Mouse (Mus musculus) liver, embryonic 15.5 days (tissue): ENCODE measurements around the gene Hnrnpk. TPM values are rescaled to one million over a fixed set of nuclear protein-coding genes. Genes with fewer than 3 reads are reported as not detected.
"Not testable (repeated sequence)": the region's sequence is repeated elsewhere in the genome, so short reads cannot be mapped to it uniquely, and the experiment has no call there.

Experiments used
- ATAC-seq: fragments of 200-750 bp; cut with Nextera tagmentation; 2 replicates; pipeline ENCODE4 v1.8.0; 2017; ENCODE audit warnings: moderate number of reproducible peaks, mild to moderate bottlenecking, moderate library complexity; ENCODE audit not compliant: insufficient read depth
- H3K27ac ChIP-seq: fragments of 300-500 bp; sonication (generic); replicated peaks from 2 replicates; pipeline ENCODE4 v1.5.1; 2015; ENCODE audit warnings: mild to moderate bottlenecking, inconsistent platforms
- H3K27me3 ChIP-seq: fragments of 300-500 bp; sonication (generic); 2 replicates; pipeline ENCODE4 v1.6.1; 2015; ENCODE audit warnings: mild to moderate bottlenecking, inconsistent platforms
- H3K36me3 ChIP-seq: fragments of 300-500 bp; sonication (generic); replicated peaks from 2 replicates; pipeline ENCODE4 v1.6.1; 2015; ENCODE audit warnings: moderate library complexity, mild to moderate bottlenecking, inconsistent platforms
- H3K4me1 ChIP-seq: fragments of 300-500 bp; sonication (generic); replicated peaks from 2 replicates; pipeline ENCODE4 v1.6.1; 2015; ENCODE audit warnings: inconsistent platforms
- H3K4me2 ChIP-seq: fragments of 300-500 bp; sonication (generic); 2 replicates; pipeline ENCODE4 v1.6.1; 2015; ENCODE audit warnings: moderate library complexity, mild to moderate bottlenecking, inconsistent platforms
- H3K4me3 ChIP-seq: fragments of 300-500 bp; sonication (generic); replicated peaks from 2 replicates; pipeline ENCODE4 v1.5.1; 2015; ENCODE audit warnings: mild to moderate bottlenecking, inconsistent platforms
- H3K9ac ChIP-seq: fragments of 300-500 bp; sonication (generic); 2 replicates; pipeline ENCODE4 v1.6.1; 2015; ENCODE audit warnings: moderate library complexity, mild to moderate bottlenecking, inconsistent platforms
- H3K9me3 ChIP-seq: fragments of 300-500 bp; sonication (generic); replicated peaks from 2 replicates; pipeline ENCODE4 v1.6.1; 2016; ENCODE audit warnings: inconsistent platforms
- WGBS: fragments of 180-500 bp; shearing (Covaris S2); methylation state at CpG from one replicate; pipeline ENCODE4 v1.1.7; 2015; ENCODE audit warnings: mixed read lengths; ENCODE audit not compliant: insufficient replicate concordance; 5-methylcytosine and 5-hydroxymethylcytosine counted together
- microRNA counts: library from miRNA; unstranded; fragments of <30 nt; microRNA quantifications from one replicate; lab custom pipeline; 2016
- microRNA-seq: library from miRNA; unstranded; fragments of <30 nt; microRNA quantifications from one replicate; pipeline ENCODE4, GENCODE M21; 2016
- polyA plus RNA-seq: library from polyadenylated mRNA; unstranded; fragments of >200 nt; fragmentation: Nextera tagmentation; extraction: Ambion mirVana; gene quantifications from 2 replicates; pipeline ENCODE4 v1.2.1, GENCODE M21; 2015

Hnrnpk gene
- polyA plus RNA-seq, 1 experiment from 2014 or later, result 561 TPM

GRCm38 (mm10) chr13:58366373-58366772 is 36.8 kb downstream of the Hnrnpk start:
- H3K4me3 ChIP-seq, result no peak overlapping the region
- H3K27ac ChIP-seq, result no peak overlapping the region
- no peaks in the 10 kb centered on the region for H3K4me1 ChIP-seq
- no peaks in the 10 kb centered on the region for H3K27me3 ChIP-seq
- no peaks in the 10 kb centered on the region for H3K9me3 ChIP-seq
- no peak overlapping the region for H3K9ac ChIP-seq
- no peak overlapping the region for H3K4me2 ChIP-seq
- no peak for ATAC-seq
- 58% methylated on average over 3 of the region's 3 CpGs for WGBS
- H3K36me3 ChIP-seq, result no peaks in the 10 kb centered on the region

- H3K27ac ChIP-seq, result not testable (repeated sequence)
These were observed 38.0 kb downstream of the Hnrnpk start for GRCm38 (mm10) chr13:58365179-58365578.

GRCm38 (mm10) chr13:58364353-58365175 is 38.6 kb downstream of the Hnrnpk start:
- no peak for ATAC-seq
- Histone ChIP-seq H3K9ac (no peak overlapping the region), H3K27me3 (no peaks in the 10 kb centered on the region), H3K4me2 (no peak overlapping the region), H3K27ac (no peak overlapping the region), H3K4me1 (no peaks in the 10 kb centered on the region), H3K36me3 (no peaks in the 10 kb centered on the region), H3K4me3 (no peak overlapping the region), H3K9me3 (no peaks in the 10 kb centered on the region)
- 49% methylated on average over 8 of the region's 8 CpGs for WGBS

More at GRCm38 (mm10) chr13:58365179-58365578, 38.0 kb downstream of the Hnrnpk start:
- not testable (repeated sequence) for H3K36me3 ChIP-seq, H3K4me2 ChIP-seq, H3K9ac ChIP-seq, H3K4me1 ChIP-seq, H3K9me3 ChIP-seq, H3K4me3 ChIP-seq, H3K27me3 ChIP-seq, ATAC-seq
- 68% methylated on average over 8 of the region's 8 CpGs for WGBS

DNA sequence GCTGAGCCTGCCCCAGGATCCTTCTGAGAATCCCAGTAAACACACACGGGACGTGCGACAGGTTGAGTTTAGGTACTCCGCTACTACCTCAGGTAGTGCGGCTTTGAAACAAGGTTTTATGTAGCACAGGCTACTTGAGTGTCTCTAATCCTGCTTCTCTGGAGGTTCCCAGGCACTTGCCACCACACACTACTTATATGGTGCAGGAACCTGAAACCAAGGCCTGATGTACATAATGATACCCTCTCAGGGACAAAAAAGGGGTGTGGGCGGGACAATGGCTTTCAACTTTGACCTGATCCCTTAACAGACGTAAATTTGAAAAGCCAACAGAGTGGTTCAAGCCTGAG is 43.9 kb downstream of the Hnrnpk start:
- Histone ChIP-seq H3K9ac (peak overlapping the region; percentile 43; the same call in 1 of the 2 replicates), H3K9me3 (no peaks in the 10 kb centered on the region), H3K4me1 (peaks cover 11% of the 10 kb centered on the region), H3K27ac (peak overlapping the region; percentile 39), H3K36me3 (no peaks in the 10 kb centered on the region), H3K4me2 (peak overlapping the region; percentile 97), H3K4me3 (peak overlapping the region; percentile 64), H3K27me3 (peaks cover 24% of the 10 kb centered on the region)
- ATAC-seq, result peak; percentile 56
- 6% methylated on average over 7 of the region's 7 CpGs for WGBS

DNA sequence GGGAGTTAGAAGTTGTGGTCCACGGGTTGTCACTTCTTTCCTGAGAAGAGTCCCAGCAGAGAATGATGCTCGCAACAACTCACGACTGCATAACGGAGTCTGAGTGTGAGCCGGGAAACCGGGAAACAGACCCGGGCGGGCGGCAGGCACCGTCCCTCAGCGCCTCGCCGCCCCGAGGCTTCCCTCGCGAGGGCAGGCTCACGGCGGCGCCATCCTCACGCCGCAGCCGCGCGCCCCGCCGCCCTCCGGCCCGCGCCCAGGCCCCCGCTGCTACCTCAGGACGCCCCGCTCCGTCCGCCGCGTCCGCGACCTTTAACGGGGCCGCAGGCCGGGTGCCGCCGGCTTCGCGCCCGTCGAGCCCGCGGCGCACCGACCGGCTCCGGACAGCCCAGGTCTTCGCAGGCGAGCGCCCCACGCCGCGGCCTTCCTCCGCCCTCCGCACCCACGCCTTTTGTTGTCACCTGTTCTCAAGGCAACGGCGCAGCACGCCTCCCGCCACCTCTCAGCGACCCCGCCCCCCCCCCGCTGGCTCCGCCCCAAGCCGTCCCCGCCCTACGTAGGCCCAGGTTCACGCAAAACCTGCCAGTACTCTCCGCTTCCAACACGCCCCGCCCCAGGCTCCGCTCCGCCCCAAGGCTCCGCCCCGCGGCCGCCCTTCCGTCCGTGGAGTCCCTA is 44.4 kb downstream of the Hnrnpk start, which contains the start of gene Kif27:
Kif27 (minus strand) TSS at position 494 of the 675 bp plus-strand sequence.
- ATAC-seq, result peak; percentile 98

DNA sequence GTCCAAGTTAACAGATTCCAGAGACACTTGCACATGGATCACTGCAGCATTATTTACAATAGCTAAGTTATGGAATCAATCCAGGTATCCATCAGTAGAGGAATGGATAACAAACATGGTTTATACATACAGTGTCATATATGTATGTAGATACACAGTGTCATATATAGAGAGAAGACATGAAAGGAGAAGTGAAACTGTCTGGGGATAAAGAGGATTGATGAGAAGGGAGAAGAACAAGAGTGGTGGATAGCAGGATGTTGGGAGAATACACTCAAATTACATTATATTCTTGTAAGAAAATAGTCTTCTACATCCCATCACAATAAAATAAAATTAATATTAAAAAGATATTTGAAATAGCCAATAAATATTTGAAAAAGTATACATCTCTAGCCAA is 50.1 kb downstream of the Hnrnpk start:
- no peaks in the 10 kb centered on the region for H3K36me3 ChIP-seq
- no peak overlapping the region for H3K27ac ChIP-seq
- no peak overlapping the region for H3K4me3 ChIP-seq
- H3K9me3 ChIP-seq, result no peaks in the 10 kb centered on the region
- ATAC-seq, result no peak
- H3K27me3 ChIP-seq, result peaks cover 16% of the 10 kb centered on the region
- no peak overlapping the region for H3K4me2 ChIP-seq
- no peaks in the 10 kb centered on the region for H3K4me1 ChIP-seq
- no peak overlapping the region for H3K9ac ChIP-seq

More for the DNA sequence above, 44.4 kb downstream of the Hnrnpk start, which contains the start of gene Kif27:
- peak within 1 kb of the TSS; percentile 97 for H3K4me2 ChIP-seq
- H3K9ac ChIP-seq, result peak within 1 kb of the TSS; percentile 48
- WGBS, result 1% methylated on average over 79 of the region's 85 CpGs
- H3K4me3 ChIP-seq, result peak within 1 kb of the TSS; percentile 64
- no peaks in the 10 kb centered on the region for H3K9me3 ChIP-seq
- peaks cover 24% of the 10 kb centered on the region for H3K27me3 ChIP-seq
- peaks cover 11% of the 10 kb centered on the region for H3K4me1 ChIP-seq
- H3K36me3 ChIP-seq, result no peaks in the 10 kb centered on the region
- peak within 1 kb of the TSS; percentile 39 for H3K27ac ChIP-seq

DNA sequence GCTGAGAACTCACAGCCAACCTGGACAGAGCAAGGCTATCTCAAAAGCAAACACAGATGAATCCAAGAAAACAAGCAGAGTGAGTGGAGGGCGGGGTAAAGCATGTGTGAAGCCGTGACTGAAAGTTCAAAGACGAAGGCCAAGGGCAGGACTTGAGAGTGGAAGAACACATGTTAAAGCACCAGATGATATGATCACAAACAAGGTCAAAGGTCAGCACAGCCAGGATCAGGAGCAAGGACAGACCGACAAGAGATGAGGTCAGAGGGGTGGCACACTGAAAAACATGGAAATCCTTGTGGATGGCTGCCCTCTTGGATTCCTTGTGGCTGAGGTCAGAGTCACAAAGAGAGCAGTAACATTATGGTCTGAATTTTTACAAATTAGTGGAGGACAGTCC is 52.5 kb downstream of the Hnrnpk start:
- H3K4me3 ChIP-seq, result no peak overlapping the region
- H3K27ac ChIP-seq, result no peak overlapping the region
- no peak for ATAC-seq
- no peaks in the 10 kb centered on the region for H3K4me1 ChIP-seq
- no peaks in the 10 kb centered on the region for H3K9me3 ChIP-seq
- H3K36me3 ChIP-seq, result no peaks in the 10 kb centered on the region
- no peaks in the 10 kb centered on the region for H3K27me3 ChIP-seq
- no peak overlapping the region for H3K9ac ChIP-seq
- H3K4me2 ChIP-seq, result no peak overlapping the region
- 51% methylated on average over 4 of the region's 4 CpGs for WGBS

- WGBS, result 74% methylated on average over 9 of the region's 9 CpGs
These were observed 58.6 kb downstream of the Hnrnpk start for GRCm38 (mm10) chr13:58344505-58344904.

More at GRCm38 (mm10) chr13:58344505-58344904, 58.6 kb downstream of the Hnrnpk start:
- H3K4me2 ChIP-seq, result no peak overlapping the region
- no peak for ATAC-seq
- H3K9me3 ChIP-seq, result no peaks in the 10 kb centered on the region
- H3K27me3 ChIP-seq, result peaks cover 4% of the 10 kb centered on the region; the same call in 1 of the 2 replicates
- H3K36me3 ChIP-seq, result no peaks in the 10 kb centered on the region
- no peaks in the 10 kb centered on the region for H3K4me1 ChIP-seq
- H3K27ac ChIP-seq, result no peak overlapping the region
- no peak overlapping the region for H3K9ac ChIP-seq
- no peak overlapping the region for H3K4me3 ChIP-seq

MicroRNAs within 50 kb of the gene (microRNA counts, 519-probe panel; counts per million panel counts)
- microRNA mmu-miR-7a (lab: Ali Mortazavi, UCI), result 3,254 counts per million, percentile 65 among the panel's probes with 10 or more counts

Small RNAs within 50 kb of the gene (microRNA-seq; reads per million reads assigned to microRNA genes)
- 287 reads per million, percentile 64 among the genes with 10 or more reads in this experiment for gene Mir7-1

Other genes starting within 250 kb of the Hnrnpk start
- gene Idnk, start 245.7 kb downstream of the Hnrnpk start, polyA plus RNA-seq, result 17.2 and 18.8 TPM in 2 replicates
- gene Ubqln1, start 187.7 kb downstream of the Hnrnpk start, polyA plus RNA-seq, result 42.4 and 45.2 TPM in 2 replicates
- gene Gkap1, start 127.6 kb downstream of the Hnrnpk start, polyA plus RNA-seq, result 4.7 and 5.9 TPM in 2 replicates
- 0.12 and 0.14 TPM in 2 replicates for gene Kif27, start 44.2 kb downstream of the Hnrnpk start, polyA plus RNA-seq
- 17.5 and 18.5 TPM in 2 replicates for gene 2210016F16Rik, start 18.1 kb downstream of the Hnrnpk start, polyA plus RNA-seq
- gene Rmi1, start 1.1 kb downstream of the Hnrnpk start, polyA plus RNA-seq, result 12.4 and 14.0 TPM in 2 replicates
- 0.02 and 0.06 TPM in 2 replicates for gene Slc28a3, start 207.5 kb upstream of the Hnrnpk start, polyA plus RNA-seq